Mouse (Mus musculus) cortical plate, adult 2 months (tissue): ENCODE results near the gene Cblc. TPM values are rescaled to one million over a fixed set of nuclear protein-coding genes. Genes with fewer than 3 reads are reported as not detected.
A peak's percentile ranks its signal among the peaks of the same experiment; 100 is the strongest.

Source experiments
- H3K27ac ChIP-seq: fragments of 200-500 bp; 2 replicates; pipeline ENCODE4 v1.5.1; 2012; ENCODE audit warnings: low read length, control low read depth, inconsistent platforms; ENCODE audit not compliant: insufficient read depth
- H3K4me1 ChIP-seq: fragments of 200-500 bp; 2 replicates; pipeline ENCODE4 v1.6.1; 2011; ENCODE audit warnings: low read length; ENCODE audit not compliant: control insufficient read depth, insufficient read depth
- H3K4me3 ChIP-seq: fragments of 200-500 bp; 2 replicates; pipeline ENCODE4 v1.5.1; 2011; ENCODE audit warnings: mild to moderate bottlenecking, low read length, control low read depth; ENCODE audit not compliant: insufficient read depth
- CTCF ChIP-seq: fragments of 200-500 bp; IDR thresholded peaks from 2 replicates; pipeline ENCODE4 v1.5.1; 2011; ENCODE audit warnings: mild to moderate bottlenecking, control low read depth, low read length; ENCODE audit not compliant: insufficient read depth; ENCODE audit errors: extremely low read depth
- POLR2A ChIP-seq: fragments of 200-500 bp; IDR thresholded peaks from 2 replicates; pipeline ENCODE4 v1.6.1; 2011; ENCODE audit warnings: mild to moderate bottlenecking, low read length, control low read depth; ENCODE audit not compliant: insufficient read depth; ENCODE audit errors: extremely low read depth
- polyA plus RNA-seq: library from polyadenylated mRNA; depleted of rRNA; stranded (reverse); fragments of >200 nt; gene quantifications from 2 replicates; pipeline ENCODE4 v1.2.3, GENCODE M21; 2012; rRNA removed

Cblc gene
- polyA plus RNA-seq, 1 experiment, result not detected

- Histone ChIP-seq H3K4me3 (no peak overlapping the region), H3K4me1 (no peaks in the 10 kb centered on the region), H3K27ac (no peak overlapping the region)
- TF ChIP-seq CTCF (0 out of 2 replicates have a peak, but pooled peaks have one; percentile 2), POLR2A (no peak)
These were observed 57.8 kb downstream of the Cblc start for GRCm38 (mm10) chr7:19738771-19739170.

GRCm38 (mm10) chr7:19736389-19737057 lies 60.1 kb downstream of the Cblc start:
- H3K4me1 ChIP-seq, result no peaks in the 10 kb centered on the region
- TF ChIP-seq POLR2A (no peak), CTCF (no peak)
- H3K27ac ChIP-seq, result no peak overlapping the region
- no peak overlapping the region for H3K4me3 ChIP-seq

GRCm38 (mm10) chr7:19734178-19734666 lies 62.4 kb downstream of the Cblc start:
- H3K4me1 ChIP-seq, result no peaks in the 10 kb centered on the region
- H3K27ac ChIP-seq, result no peak overlapping the region
- H3K4me3 ChIP-seq, result no peak overlapping the region
- TF ChIP-seq POLR2A, result no peak
- no peak for TF ChIP-seq CTCF

Other genes starting within 250 kb of the Cblc start
- gene Ppp1r37, start 233.7 kb downstream of the Cblc start, polyA plus RNA-seq, result 152 and 153 TPM in 2 replicates
- gene Zfp296, start 219.5 kb downstream of the Cblc start, polyA plus RNA-seq, result 2.9 and 3.3 TPM in 2 replicates
- 54.2 and 57.8 TPM in 2 replicates for gene Gemin7, start 219.2 kb downstream of the Cblc start, polyA plus RNA-seq
- gene Clasrp, start 192.3 kb downstream of the Cblc start, polyA plus RNA-seq, result 140 and 162 TPM in 2 replicates
- 6.4 and 6.6 TPM in 2 replicates for gene Relb, start 167.4 kb downstream of the Cblc start, polyA plus RNA-seq
- gene Clptm1, start 131.8 kb downstream of the Cblc start, polyA plus RNA-seq, result 146 and 147 TPM in 2 replicates
- not detected in 2 replicates for gene Apoc2, start 118.9 kb downstream of the Cblc start, polyA plus RNA-seq
- not detected in 2 replicates for gene Gm44805, start 115.4 kb downstream of the Cblc start, polyA plus RNA-seq
- gene Apoc4, start 115.3 kb downstream of the Cblc start, polyA plus RNA-seq, result not detected in 2 replicates
- 1.3 and 1.4 TPM in 2 replicates for gene Apoc1, start 104.1 kb downstream of the Cblc start, polyA plus RNA-seq
- 4,294 and 4,561 TPM in 2 replicates for gene Apoe, start 97.6 kb downstream of the Cblc start, polyA plus RNA-seq
- 108 TPM in 2 replicates for gene Tomm40, start 81.4 kb downstream of the Cblc start, polyA plus RNA-seq
- 6.9 and 7.1 TPM in 2 replicates for gene Nectin2, start 46.3 kb downstream of the Cblc start, polyA plus RNA-seq
- gene Bcam, start 25.8 kb downstream of the Cblc start, polyA plus RNA-seq, result 23.0 and 24.4 TPM in 2 replicates
- 0.42 and 0.53 TPM in 2 replicates for gene Bcl3, start 26.0 kb upstream of the Cblc start, polyA plus RNA-seq
- gene Gm19345, start 55.2 kb upstream of the Cblc start, polyA plus RNA-seq, result 3.0 and 3.9 TPM in 2 replicates
- not detected in 2 replicates for gene Ceacam16, start 64.5 kb upstream of the Cblc start, polyA plus RNA-seq
- gene Ceacam19, start 91.2 kb upstream of the Cblc start, polyA plus RNA-seq, result not detected in 2 replicates
- 9.7 and 11.8 TPM in 2 replicates for gene Pvr, start 124.4 kb upstream of the Cblc start, polyA plus RNA-seq
- gene Igsf23, start 153.9 kb upstream of the Cblc start, polyA plus RNA-seq, result not detected in 2 replicates
- not detected in 2 replicates for gene Ceacam20, start 168.6 kb upstream of the Cblc start, polyA plus RNA-seq
- not detected in 2 replicates for gene Nlrp9b, start 194.7 kb upstream of the Cblc start, polyA plus RNA-seq